Mouse (Mus musculus): Measurements from ENCODE around the gene 1810055G02Rik.

The 1810055G02Rik gene

DNA sequence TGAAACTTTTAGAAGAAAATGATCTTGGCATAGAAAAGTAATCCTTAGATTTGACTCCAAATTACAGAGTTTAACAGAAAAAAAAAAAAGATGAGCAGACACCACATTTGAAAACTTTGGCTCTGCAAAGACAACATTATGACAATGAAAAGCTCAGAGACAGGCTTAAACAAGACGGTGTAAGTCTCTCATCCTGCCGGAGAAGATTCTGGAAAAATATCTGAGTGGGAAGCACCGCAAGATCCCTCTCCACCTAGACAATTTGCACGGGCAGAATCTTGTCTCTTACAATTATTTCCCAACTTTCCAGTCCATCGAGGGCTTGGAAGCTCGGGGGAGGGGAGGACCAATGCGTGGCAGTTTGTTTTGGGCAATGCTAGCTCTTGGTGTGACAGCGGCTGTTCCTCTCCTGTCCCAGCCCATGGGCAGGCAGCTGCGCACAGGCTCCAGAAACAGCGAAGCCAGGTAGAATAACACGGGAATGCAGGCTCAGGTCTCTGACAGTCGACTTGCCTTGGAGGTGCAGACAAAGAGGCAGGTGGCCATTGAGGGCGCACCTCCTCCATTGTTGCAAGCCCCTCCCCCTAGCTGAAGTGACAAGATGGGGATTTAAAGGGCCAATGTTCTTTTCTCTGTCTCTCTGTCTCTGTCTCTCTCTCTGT lies 35.9 kb downstream of the 1810055G02Rik start:
- peak; percentile 77 for DNase-seq

- DNase-seq = no peak
These were observed 44.6 kb downstream of the 1810055G02Rik start for GRCm38 (mm10) chr19:3752621-3753239.

DNA sequence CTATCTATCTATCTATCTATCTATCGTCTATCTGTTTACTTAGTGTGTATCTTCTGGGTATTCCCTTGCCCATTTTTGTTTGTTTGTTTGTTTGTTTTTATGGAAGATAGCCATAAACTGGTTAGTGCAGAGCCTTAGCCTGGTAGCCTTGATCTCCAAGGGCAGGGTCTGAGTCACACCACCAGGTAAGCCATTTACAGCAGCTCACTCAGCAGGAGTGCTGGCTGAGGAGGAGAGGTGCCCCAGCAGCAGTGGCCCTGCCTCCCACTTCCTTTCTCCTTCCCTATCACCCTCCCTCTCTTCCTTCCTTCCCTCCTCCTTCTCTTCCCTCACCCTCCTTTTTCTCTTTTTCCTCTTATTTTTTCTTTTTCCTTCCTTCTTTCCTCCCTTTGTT lies 45.1 kb downstream of the 1810055G02Rik start:
- no peak for DNase-seq

- DNase-seq = no peak
These were observed 45.6 kb downstream of the 1810055G02Rik start for GRCm38 (mm10) chr19:3753738-3754137.

GRCm38 (mm10) chr19:3757861-3758260 lies 49.8 kb downstream of the 1810055G02Rik start:
- DNase-seq = no peak

GRCm38 (mm10) chr19:3765221-3765820 lies 57.2 kb downstream of the 1810055G02Rik start:
- no peak for DNase-seq

DNA sequence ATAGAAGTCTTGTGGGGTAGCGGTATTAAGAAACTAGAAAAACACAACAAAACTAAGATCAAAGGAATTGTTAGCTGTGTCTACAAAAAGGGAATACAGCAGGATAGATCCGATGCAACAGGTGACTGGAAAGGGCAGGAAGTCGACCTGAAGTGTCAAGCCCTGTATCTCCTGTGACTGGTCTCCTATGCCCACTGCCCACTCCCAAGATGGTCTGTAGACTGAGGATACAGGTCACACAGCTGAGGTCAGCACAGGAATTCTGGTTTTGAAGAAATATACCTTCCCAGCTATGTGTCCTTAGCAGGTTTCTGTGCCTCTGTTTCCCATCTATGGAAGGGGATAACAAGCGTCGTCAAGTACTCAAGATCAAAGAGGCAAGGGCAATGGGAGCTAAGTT lies 58.3 kb downstream of the 1810055G02Rik start:
- no peak for DNase-seq

GRCm38 (mm10) chr19:3767276-3767780 lies 59.2 kb downstream of the 1810055G02Rik start, which contains the start of gene Kmt5b:
TSS of gene Kmt5b (plus strand) at chr19:3767421.
- DNase-seq = peak; percentile 58
